Mouse (Mus musculus) adrenal gland, postnatal 10 days (tissue): ENCODE measurements at regions not wholly inside any gene's neighbourhood (a gene's known extent, or its start where the extent isn't known, plus 50 kb on each side); places are given as distances from the start of the nearest gene placed in this dataset.
A peak's percentile ranks its signal among the peaks of the same experiment; 100 is the strongest.

Experiments
- DNase-seq: peaks from one replicate; pipeline ENCODE4 v3.0.0; 2021; ENCODE audit warnings: mixed read lengths

GRCm38 (mm10) chrX:10770575-10770974 lies 55.8 kb downstream of the Mid1ip1 start:
- no peak for DNase-seq

GRCm38 (mm10) chrX:10775714-10776515 lies 61.1 kb downstream of the Mid1ip1 start:
- peak; percentile 14 for DNase-seq

GRCm38 (mm10) chrX:10776516-10776818 lies 61.7 kb downstream of the Mid1ip1 start:
- DNase-seq, result no peak

- DNase-seq, result no peak
Observed at GRCm38 (mm10) chrX:10778014-10778413, 63.2 kb downstream of the Mid1ip1 start.

- no peak for DNase-seq
Observed at GRCm38 (mm10) chrX:10786359-10786758, 71.5 kb downstream of the Mid1ip1 start.

GRCm38 (mm10) chrX:10787057-10787456 lies 72.2 kb downstream of the Mid1ip1 start:
- no peak for DNase-seq

GRCm38 (mm10) chrX:10820313-10820920 lies 105.6 kb downstream of the Mid1ip1 start:
- DNase-seq, result no peak

- no peak for DNase-seq
Observed at GRCm38 (mm10) chrX:10833681-10834080, 118.9 kb downstream of the Mid1ip1 start.

- no peak for DNase-seq
Observed at GRCm38 (mm10) chrX:10857089-10857488, 142.3 kb downstream of the Mid1ip1 start.

- no peak for DNase-seq
Observed at GRCm38 (mm10) chrX:10857668-10858067, 142.9 kb downstream of the Mid1ip1 start.

GRCm38 (mm10) chrX:10871613-10872012 lies 156.8 kb downstream of the Mid1ip1 start:
- no peak for DNase-seq

GRCm38 (mm10) chrX:10877856-10878255 lies 163.0 kb downstream of the Mid1ip1 start:
- no peak for DNase-seq

- peak; percentile 11 for DNase-seq
Observed at GRCm38 (mm10) chrX:10878922-10879321, 164.1 kb downstream of the Mid1ip1 start.

GRCm38 (mm10) chrX:10883729-10884464 lies 169.1 kb downstream of the Mid1ip1 start:
- DNase-seq, result no peak

GRCm38 (mm10) chrX:10892815-10893214 lies 178.0 kb downstream of the Mid1ip1 start:
- DNase-seq, result no peak

GRCm38 (mm10) chrX:10896193-10896955 lies 181.6 kb downstream of the Mid1ip1 start:
- no peak for DNase-seq

- no peak for DNase-seq
Observed at GRCm38 (mm10) chrX:10902686-10903085, 187.9 kb downstream of the Mid1ip1 start.

GRCm38 (mm10) chrX:10904072-10904471 lies 189.3 kb downstream of the Mid1ip1 start:
- no peak for DNase-seq

GRCm38 (mm10) chrX:10904889-10905288 lies 190.1 kb downstream of the Mid1ip1 start:
- DNase-seq, result no peak

- DNase-seq, result no peak
Observed at GRCm38 (mm10) chrX:10911127-10912061, 196.6 kb downstream of the Mid1ip1 start.
